Mouse (Mus musculus): ENCODE results near the gene Sos1.

DNA sequence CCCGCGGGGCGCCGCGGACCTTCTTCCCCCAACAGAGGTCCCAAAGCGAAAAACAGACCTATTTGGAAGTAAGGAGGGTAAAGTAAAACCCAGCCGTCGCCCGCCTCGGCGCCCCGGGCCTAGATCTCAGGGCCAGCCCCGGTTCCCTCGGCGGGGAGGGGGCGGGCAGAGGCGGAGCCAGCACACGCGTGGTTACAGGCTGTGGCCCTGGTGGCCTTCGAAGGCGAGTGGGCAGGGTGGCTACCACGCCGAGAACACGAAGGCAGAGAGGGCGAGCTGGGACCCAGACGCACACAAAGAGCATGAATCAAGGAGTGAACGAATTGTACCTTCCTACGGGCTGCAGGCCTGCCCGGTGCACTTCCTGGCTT, 106.5 kb downstream of the Sos1 start:
- TF ChIP-seq CTCF (IDR thresholded peaks at IDR 0.05; ENCODE audit: insufficient read depth, low read length) (no peak), POLR2A (IDR thresholded peaks at IDR 0.05; ENCODE audit: borderline replicate concordance, extremely low read depth, low read depth, low read length) (no peak)
